Mouse (Mus musculus) ovary, postnatal 10 days (tissue): ENCODE results near the gene Dhx35.

ENCODE experiments used
- DNase-seq: peaks from one replicate; pipeline ENCODE4 v3.0.0; 2022; ENCODE audit warnings: low spot score

Gene Dhx35

GRCm38 (mm10) chr2:158893171-158893853 is 98.7 kb downstream of the Dhx35 start:
- no peak for DNase-seq

DNA sequence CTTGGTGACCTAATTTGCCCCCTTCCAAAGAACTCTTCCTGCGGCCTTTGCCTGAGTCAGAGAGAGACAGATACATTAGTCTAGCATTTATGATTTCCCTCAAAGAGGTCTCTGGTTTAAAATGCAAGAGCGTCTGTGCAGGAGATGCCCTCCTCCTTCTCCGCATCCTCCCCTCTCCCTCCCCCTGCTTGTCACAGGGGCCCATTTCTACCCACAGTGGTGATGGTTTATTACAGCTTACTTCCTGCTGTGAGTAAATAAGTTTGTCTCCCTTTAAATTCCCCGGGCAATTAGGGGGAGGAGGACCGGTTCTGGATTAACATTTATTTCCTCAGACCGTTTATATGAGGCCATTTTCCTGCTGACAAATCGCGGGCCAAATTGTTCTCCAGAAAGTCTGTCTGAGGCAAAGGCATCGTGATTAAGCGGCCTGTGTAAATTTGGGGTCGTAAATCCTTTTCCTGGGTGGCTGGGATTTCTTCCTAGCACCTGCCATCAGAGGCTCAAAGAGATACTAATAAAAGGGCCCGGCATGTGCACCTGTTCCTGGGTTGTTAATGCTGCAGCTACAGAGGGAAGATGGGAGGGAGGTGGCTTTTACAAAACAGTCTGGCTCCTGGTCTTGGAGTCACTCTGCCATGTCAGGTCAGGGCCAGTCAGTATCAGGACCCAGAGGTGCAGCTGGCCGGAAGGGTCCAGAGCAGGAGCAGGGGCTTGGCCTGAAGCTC is 104.0 kb downstream of the Dhx35 start:
- DNase-seq = no peak
